Mouse (Mus musculus) fat pad, adult 2 months (tissue): ENCODE measurements at regions not wholly inside any gene's neighbourhood (a gene's known extent, or its start where the extent isn't known, plus 50 kb on each side); places are given as distances from the start of the nearest gene placed in this dataset.

ENCODE experiments used
- DNase-seq: peaks from one replicate; pipeline ENCODE4 v3.0.0-alpha.2; 2011; ENCODE audit warnings: low read depth, low spot score; ENCODE audit errors: extremely low read depth

- no peak for DNase-seq
These were observed 354.2 kb upstream of the Col3a1 start for GRCm38 (mm10) chr1:44957125-44957524.

GRCm38 (mm10) chr1:44987171-44987570 lies 324.2 kb upstream of the Col3a1 start:
- DNase-seq, result no peak

- no peak for DNase-seq
These were observed 290.8 kb upstream of the Col3a1 start for GRCm38 (mm10) chr1:45020516-45020915.

- no peak for DNase-seq
These were observed 290.1 kb upstream of the Col3a1 start for GRCm38 (mm10) chr1:45021234-45021633.

GRCm38 (mm10) chr1:45022146-45022841 lies 289.0 kb upstream of the Col3a1 start:
- no peak for DNase-seq

- DNase-seq, result no peak
These were observed 288.0 kb upstream of the Col3a1 start for GRCm38 (mm10) chr1:45023336-45023735.

- DNase-seq, result no peak
These were observed 279.8 kb upstream of the Col3a1 start for GRCm38 (mm10) chr1:45031436-45032027.

GRCm38 (mm10) chr1:45033343-45033742 lies 278.0 kb upstream of the Col3a1 start:
- no peak for DNase-seq

- no peak for DNase-seq
These were observed 270.0 kb upstream of the Col3a1 start for GRCm38 (mm10) chr1:45041328-45041727.

GRCm38 (mm10) chr1:45041815-45042214 lies 269.5 kb upstream of the Col3a1 start:
- DNase-seq, result no peak

GRCm38 (mm10) chr1:45043245-45043926 lies 268.0 kb upstream of the Col3a1 start:
- DNase-seq, result no peak

GRCm38 (mm10) chr1:45090841-45091535 lies 220.3 kb upstream of the Col3a1 start:
- DNase-seq, result no peak

GRCm38 (mm10) chr1:45100966-45101365 lies 210.4 kb upstream of the Col3a1 start:
- no peak for DNase-seq

- DNase-seq, result no peak
These were observed 194.8 kb upstream of the Col3a1 start for GRCm38 (mm10) chr1:45116409-45117144.

GRCm38 (mm10) chr1:45135152-45135714 lies 176.1 kb upstream of the Col3a1 start:
- DNase-seq, result peak; percentile 7

- no peak for DNase-seq
These were observed 164.3 kb upstream of the Col3a1 start for GRCm38 (mm10) chr1:45147019-45147418.

GRCm38 (mm10) chr1:45181632-45182031 lies 129.7 kb upstream of the Col3a1 start:
- no peak for DNase-seq

GRCm38 (mm10) chr1:45185341-45185740 lies 126.0 kb upstream of the Col3a1 start:
- no peak for DNase-seq

GRCm38 (mm10) chr1:45207926-45208325 lies 103.4 kb upstream of the Col3a1 start:
- DNase-seq, result no peak

- no peak for DNase-seq
These were observed 95.1 kb upstream of the Col3a1 start for GRCm38 (mm10) chr1:45216272-45216671.
